Mouse (Mus musculus): Measurements from ENCODE around the gene Bpgm. TPM values are rescaled to one million over a fixed set of nuclear protein-coding genes. Genes with fewer than 3 reads are reported as not detected.

The Bpgm gene
- total RNA-seq, 2 experiments from 2014 or later, result 43.2 to 49.5 TPM

DNA sequence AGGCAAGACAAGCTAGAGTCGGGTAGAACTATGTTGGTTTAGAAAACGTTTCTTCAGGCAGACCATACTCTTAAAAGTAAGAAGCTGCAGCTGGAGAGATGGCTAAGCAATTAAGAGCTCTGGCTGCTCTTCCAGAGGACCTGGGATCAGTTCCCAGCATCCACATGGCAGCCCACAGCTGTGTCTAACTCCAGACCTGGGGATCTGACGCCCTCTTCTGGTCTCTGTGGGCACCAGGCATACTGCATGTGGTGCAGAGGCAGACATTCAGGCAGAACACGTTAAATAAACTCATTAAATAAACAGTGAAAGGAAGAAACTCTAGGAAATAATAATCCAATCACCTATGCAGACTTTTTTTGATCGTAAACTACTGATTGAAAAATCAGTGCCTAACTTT, 7.4 kb downstream of the Bpgm start:
- no peak for DNase-seq (ENCODE audit: low spot score in 2 of 2)

DNA sequence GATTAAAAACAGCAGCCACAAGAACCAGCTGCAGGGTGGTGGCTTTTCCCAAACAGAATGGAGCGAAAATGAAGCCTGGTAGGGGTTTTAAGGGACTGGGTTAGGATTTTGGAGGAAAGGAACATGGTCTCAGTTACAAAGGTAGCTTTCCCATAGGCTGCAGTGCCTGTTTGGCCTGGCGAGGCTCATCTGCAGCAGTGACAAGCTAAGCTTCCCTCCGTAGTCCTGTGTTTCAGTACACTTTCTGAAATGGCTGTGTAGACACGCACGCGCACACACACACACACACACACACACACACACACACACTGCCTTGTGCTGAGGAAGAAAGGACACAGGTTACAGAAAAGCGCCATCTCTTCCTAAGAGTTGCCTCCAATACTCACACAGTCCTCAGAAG, 7.8 kb downstream of the Bpgm start:
- DNase-seq (ENCODE audit: low spot score in 2 of 2), result no peak

DNA sequence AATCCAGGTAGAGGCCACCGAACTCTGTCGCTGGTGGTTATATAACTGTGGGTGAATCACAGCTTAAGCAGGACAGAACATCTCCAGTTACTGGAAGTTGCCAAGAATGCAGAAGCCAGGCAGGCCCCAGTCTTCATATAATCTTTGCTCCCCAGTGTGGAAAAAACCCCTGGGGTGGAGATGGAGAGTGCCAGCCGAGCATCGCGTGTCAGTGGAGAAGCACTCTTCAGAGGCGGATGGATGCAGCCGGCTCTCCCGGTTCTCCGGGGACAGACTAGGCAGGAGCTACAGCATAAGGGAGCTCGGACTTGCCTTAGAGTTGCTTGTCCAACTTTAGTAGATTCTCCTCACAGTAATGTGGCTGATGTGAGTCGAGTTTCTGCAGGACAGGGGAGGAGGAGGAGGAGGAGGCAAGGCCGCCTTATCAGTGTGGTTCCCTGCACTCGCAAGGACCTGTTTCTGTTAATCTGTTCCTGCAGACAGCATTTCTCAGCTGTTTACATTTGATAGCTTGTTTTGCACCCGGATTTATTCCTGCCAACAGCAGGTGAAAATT, 10.1 kb downstream of the Bpgm start:
- DNase-seq (ENCODE audit: low spot score in 2 of 2), result no peak

DNA sequence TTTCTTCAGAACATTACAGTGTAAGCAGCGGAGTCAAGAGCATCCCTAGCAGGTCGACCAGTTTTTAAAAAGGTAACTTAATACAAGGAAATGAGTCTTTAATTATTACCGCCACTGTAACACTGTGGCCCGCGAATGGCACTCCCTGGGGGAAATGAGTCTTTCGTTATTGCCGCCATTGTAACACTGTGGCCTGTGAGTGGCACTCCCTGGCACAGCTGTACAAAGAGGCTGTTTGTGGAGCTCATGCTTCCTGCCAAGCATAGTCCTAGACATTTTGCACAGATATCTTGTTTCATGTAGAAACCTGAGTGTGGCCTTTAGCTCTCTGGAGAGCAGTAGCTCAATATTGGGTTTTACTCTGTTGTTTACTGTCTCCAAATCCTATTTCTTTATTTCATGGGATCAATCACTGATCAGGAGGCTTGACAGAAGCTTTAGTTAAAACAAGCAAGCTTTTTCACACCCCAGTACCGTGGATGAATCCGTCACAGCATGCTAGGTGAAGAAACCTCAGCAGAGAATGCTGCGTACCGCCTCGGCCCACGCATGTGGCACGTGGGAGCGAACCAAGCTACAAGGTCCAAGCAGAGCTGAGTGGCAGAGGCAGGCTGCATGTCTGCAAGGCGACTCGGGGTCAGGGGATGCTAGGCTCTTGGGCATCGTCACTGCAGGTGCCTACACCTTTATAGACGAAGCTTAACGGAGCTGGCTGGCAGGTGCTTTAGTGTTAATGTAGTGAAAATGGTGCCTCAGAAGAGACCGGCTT, 17.5 kb downstream of the Bpgm start:
- DNase-seq (ENCODE audit: low spot score in 2 of 2), result no peak

DNA sequence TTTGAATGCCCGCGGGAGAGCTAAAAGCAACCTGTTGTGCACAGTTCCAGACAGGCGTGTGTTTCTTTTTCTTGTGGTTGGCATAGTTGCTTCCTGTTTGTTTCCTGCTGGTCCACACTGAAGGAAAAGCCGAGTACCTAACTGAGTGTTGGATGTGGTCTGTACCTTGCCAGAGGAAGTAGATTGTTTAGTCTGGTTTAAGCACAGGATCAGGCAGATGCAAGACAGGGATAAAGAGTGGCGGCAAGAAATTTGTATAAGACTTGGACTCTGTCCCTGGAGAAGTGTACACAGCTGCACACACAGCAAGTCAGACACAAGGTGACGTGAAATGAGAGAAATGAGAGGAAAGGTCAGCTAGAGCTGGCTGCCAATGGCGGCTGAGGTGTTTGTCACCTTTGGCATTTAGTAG, 19.1 kb downstream of the Bpgm start:
- no peak for DNase-seq (ENCODE audit: low spot score in 2 of 2)

DNA sequence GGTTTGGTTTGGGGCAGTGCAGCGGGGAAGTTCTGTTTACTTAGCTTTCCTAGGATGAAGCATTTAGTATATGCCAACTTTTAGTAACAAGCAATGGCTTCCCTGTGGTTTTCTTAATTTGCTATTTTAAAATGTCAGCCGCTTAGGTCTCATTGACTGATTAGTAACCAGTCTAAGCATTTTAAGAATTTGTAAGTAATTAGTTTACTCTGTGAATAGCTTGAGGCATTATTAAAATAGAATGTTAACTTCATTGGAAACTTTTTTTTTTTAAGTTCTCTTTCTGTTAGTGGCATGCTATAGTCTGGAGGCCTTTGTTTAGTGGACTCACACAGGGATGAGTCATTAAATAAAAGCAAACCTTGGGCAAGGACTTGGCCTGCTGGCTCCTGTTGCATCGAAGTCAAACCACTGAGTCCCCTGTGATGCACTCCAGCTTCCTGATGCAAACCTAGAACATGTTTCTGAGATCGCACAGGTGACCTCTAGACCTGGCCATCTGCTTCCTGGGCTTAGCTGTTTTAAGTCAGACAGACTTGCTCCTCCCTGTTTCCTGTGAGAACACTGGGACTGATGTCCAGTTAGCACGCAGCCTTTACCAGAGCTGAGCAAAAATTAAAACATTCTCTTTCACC, 22.1 kb downstream of the Bpgm start:
- DNase-seq (ENCODE audit: low spot score in 2 of 2), result no peak

DNA sequence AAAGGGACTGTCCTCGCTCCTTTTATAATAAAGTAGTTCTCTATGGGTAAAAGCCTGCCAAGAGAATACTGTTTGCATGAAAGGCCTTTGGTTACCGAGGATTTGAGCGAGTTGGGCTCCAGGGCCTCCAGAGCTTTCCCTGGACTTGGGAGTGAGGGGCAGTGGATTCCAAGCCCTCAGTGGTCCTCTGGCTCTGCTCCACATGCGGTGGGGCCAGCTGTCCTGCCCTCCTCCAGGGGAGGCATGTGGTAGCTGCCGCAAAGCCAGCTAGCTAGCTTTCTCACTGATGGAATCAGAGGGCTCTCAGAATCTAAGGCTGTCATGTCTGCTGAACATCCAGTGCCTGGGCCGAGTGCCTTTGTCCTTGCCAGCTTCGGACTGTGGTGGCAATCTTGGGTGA, 26.3 kb downstream of the Bpgm start:
- DNase-seq (ENCODE audit: low spot score in 2 of 2), result no peak

DNA sequence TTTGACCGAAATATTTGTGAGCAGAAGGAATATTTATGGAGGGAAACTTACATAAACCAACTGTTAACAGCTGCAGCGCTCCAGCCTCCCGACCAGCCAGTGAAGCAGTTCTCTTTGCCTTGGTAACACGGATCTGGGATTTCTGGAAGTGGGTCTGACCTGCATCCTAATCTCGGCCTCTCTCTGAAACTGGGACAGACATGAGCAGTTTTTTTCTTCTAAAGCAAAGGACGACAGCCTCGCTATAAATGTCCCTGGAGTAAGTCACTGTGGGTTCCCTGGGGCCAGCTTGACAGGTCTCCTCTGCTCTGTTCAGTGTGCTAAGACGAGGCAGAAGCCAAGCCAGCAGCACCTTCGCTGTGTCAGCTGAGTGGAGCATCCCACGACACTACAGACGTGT, 29.9 kb downstream of the Bpgm start:
- no peak for DNase-seq (ENCODE audit: low spot score in 2 of 2)

DNA sequence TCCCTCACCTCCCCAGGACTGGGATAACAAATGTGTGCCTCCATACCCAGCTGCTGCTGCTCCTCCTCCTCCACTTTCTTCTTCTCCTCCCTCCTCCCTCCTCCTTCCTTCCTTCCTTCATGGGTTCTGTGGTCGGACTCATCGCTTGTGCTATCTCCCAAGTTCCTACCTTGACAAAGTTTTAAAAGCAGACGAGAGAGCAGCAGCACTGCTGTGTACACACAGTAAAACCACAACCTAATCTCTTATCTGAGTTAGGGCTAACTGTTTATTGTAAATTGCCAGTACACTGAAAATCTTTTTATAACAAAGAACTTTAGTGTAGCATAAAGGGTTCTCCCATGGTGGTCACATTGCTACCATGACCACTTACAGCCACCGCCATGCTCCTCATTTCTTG, 31.6 kb downstream of the Bpgm start:
- DNase-seq (ENCODE audit: low spot score in 2 of 2), result no peak

DNA sequence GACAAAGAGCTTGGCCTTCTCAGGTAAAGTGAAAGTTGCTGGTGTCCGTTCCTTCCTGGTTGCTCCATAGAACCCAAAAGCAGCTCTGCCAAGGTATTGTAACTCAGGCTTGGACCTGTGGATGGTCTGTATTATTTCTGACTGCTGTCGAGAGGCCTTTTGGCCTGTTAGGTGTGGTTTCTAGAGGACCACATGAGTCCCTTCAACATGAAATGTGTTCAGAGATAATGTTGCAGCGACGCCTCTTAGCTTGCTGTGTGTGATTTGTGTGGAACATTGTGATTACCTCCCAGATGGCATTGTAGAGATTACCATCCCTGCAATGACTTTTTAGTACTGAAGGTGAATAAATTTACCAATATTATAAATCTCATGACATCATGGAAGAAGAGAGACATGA, 32.0 kb downstream of the Bpgm start:
- DNase-seq (ENCODE audit: low spot score in 2 of 2), result no peak

DNA sequence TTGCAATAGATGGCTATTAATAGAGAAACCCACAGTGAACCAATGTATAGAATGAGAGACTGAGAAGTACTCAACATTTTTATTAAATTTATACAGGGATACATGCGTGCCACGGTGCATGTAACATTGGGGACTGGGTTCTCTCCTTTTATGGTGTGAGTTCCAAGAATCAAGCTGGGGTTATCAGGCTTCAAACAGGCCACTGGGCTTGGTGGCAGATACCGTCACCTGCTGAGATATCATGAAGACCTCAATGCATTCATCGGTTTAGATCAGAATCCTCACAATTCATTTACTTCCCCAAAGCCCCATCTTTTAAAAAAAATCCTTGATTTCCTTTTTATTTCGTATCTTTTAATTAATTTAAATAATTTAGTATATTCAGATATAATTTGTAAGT, 34.3 kb downstream of the Bpgm start:
- DNase-seq (ENCODE audit: low spot score in 2 of 2), result no peak

DNA sequence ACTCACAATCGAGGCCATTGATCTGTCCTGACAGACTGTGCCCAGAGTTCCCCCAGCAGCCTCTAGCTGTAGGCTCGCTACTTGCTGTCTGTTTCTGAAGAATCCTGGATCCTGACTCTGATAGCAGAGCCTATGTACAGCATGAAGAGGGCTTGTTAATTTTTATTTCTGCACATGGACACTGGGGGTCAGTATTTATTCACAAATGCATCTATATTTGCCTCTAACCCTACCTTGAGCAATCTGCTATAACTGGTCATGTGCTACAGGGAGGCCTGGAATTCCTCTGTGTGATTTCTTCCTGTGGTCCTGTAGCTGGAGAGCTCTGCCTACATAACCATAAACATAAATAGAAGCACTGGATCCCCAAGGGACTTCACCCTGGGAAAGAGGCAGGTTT, 35.4 kb downstream of the Bpgm start:
- DNase-seq (ENCODE audit: low spot score in 2 of 2), result no peak

DNA sequence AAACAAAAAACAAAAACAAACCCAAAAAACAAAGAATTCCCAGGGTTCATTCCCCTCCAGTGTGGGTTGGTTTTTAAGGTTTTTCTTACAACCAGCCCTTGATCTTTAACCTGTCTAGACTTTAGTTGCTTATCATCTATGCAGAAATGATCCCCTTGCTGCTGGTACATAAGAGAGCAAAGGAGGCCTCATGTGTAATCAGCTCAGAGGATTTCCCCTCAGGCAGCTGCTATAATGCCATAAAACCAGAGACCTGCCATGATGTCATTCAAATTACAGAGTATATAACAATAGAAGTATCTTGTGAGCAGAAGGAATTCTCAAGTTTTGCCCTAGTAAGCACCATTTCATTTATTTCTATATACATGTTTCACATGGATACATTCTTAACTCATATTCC, 36.7 kb downstream of the Bpgm start:
- DNase-seq (ENCODE audit: low spot score in 2 of 2), result no peak

DNA sequence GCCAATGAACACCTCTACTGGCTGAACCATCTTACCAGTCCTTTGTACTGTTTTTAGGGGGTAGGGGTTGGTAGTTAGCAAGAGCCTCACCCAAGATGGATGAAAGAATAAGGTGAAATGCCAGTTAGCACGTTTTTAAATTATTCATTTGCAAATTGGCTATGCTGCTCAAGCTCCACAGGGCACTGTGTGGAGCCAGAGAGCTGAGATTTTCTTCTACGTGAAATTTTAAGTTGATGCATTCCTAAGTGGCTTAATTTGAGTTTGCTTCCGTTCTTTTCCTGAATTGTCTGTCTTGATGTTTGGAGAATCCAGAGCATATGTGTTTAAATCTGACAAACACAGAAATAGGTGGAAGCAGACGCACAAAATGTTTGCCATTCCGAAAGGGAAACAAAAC, 38.6 kb downstream of the Bpgm start:
- DNase-seq (ENCODE audit: low spot score in 2 of 2), result no peak

DNA sequence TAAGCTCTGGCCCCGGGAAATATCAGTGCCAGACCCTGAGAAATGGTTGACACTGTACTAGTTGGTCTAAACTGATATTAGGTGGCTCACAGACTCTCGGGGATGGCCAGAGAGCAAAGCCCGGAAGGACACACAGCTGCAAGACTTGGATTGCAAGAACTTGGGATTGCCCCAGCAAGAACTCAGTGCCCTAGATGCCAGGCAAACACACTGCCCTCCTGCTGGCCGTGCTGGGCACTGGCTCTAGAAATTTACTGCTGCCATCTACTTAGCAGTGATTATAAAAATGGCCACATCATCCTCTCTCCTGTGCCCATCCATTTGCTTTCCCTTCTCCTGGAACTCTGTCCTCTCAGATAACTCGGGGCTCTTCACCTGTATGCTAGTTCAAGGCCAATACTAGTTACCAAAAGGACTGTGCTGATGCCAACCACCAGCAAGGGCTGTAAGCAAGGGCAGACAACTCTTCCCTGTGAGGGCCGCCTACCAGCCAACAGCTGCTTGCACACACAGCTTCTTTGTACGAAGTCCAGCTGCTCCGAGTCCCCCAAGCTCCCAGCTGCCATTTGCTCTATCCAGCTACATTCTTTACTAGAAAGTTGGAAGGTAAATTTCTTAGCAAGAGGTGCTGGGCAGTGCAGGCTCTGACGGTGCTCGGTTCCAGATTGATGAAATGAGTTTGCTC, 39.2 kb downstream of the Bpgm start:
- no peak for DNase-seq (ENCODE audit: low spot score in 2 of 2)

DNA sequence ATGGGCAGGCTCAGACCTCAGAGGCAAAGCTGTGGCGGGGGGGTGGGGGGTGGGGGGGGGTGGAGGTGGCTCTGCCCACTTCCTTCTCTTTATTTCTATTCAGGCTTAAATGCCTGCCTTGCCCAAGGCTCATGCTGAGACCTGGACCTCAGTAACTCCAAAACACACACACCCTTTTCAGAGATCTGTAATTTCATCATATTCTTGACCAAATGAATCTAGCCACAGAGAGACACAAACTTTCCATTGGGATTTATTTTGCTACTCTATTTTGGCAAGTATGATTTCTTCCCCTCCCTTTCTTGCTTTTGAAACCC, 39.7 kb downstream of the Bpgm start:
- DNase-seq (ENCODE audit: low spot score in 2 of 2), result no peak

DNA sequence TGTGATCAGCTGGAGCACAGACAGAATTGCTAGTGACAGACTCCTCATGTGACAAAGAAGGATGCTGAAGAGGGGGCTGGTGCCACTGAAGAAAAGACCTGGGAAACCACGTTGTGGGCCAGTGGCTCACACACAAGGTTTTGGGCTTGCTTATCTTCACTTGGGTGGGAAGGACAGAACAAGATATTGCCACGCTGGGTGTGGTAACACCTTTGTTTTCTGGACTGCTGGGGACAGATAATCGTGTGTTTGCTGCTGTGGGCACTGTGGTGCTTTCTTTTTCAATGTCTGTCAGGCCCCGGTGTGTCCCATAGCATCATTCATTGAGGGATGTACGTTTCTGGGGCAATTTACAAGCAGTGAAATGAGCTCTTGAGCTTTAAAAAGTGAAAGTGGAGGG, 41.7 kb downstream of the Bpgm start:
- DNase-seq (ENCODE audit: low spot score in 2 of 2), result no peak

DNA sequence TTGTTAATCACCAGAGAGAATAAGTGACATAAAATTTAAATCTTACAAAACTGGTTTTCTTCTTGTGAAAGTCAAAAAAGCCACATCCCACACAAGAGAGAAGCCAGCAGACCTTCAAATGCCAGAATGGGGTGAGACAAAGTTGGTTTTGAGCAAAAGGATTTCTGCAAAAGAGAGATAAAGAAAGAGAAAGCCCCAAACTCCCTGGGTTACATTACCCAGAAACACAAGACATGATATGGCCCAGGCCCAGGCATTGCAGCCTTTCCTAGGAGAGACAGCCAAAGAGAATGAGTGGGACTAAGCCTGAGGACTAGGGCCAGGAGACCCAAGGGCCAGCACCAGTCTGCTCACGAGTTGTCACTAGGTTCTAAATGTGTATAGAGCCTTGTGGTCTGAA, 43.1 kb downstream of the Bpgm start:
- no peak for DNase-seq (ENCODE audit: low spot score in 2 of 2)

DNA sequence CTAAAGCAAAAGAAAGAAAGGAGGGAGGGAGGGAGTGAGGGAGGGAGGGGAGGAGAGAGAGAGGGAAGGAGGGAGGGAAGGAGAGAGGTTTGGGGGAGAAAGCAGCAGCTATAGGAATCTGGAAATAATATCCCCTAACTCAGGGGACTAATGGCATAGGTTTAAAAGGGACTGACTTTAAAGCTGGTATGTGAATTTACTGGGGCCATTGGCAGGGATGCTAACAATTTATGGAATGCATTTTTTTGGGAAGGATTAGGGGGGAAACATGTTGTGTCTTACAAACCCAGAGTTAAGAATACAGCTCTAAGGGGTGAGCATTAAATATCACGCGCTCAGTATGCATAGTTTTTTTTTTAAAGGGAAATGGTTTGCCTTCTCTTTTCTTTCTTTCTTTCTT, 44.5 kb downstream of the Bpgm start:
- no peak for DNase-seq (ENCODE audit: low spot score in 2 of 2)

DNA sequence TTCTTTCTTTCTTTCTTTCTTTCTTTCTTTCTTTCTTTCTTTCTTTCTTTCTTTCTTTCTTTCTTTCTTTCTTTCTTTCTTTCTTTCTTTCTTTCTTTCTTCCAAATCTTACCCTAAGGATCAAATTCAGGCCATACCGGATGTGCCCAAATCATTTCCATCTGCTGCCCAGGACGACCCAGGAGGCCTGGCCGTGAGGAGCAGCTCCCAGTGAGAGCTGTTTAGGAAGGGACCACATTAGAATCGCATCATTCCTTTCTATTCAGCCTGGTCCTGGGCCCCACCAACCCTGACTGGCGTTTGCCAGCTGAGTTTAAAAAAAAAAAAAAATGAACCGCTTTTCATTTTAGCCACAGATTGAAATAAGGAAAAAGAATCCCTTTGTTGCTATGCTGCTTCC, 44.9 kb downstream of the Bpgm start:
- no peak for DNase-seq (ENCODE audit: low spot score in 2 of 2)

DNA sequence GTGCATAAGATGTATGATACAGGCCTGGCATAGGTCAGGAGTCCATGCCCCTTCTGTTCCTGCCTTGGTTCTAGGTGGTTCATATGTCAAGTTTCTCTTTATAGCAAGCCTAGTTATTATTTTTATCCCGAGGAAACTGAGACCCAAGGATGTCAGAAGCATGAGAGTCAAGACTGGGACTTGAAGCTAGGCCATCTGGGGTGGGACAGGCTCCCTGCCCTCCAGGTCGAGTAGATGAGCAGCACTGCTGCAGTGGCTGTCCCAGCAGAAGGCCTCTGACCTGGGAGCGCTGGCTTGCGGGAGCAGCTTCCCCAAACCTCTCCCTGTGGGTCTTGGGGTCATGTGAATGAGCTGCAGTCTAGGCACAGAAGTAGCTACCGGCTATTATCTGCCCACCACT, 47.5 kb downstream of the Bpgm start:
- DNase-seq (ENCODE audit: low spot score in 2 of 2), result no peak

DNA sequence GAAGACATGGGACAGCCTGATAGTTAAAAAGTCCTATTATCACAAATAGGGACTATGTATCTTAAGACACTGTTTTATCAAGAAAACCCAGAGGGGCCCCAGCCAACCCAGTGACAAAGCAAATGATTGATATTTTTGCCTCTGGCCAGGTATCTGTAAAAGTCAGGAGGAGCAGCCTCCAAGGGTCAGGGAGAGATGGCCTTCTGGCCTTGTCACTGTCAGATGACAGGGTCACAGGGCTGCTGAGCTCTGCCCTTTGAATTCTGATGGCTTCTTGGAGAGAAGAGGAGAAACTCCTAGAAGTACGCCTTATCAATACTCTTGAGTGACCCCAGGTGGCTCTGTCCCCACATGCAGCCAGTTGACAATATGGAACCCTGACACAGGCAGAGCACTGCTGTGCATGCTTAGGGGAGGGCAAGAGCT, 49.5 kb downstream of the Bpgm start:
- no peak for DNase-seq (ENCODE audit: low spot score in 2 of 2)

DNA sequence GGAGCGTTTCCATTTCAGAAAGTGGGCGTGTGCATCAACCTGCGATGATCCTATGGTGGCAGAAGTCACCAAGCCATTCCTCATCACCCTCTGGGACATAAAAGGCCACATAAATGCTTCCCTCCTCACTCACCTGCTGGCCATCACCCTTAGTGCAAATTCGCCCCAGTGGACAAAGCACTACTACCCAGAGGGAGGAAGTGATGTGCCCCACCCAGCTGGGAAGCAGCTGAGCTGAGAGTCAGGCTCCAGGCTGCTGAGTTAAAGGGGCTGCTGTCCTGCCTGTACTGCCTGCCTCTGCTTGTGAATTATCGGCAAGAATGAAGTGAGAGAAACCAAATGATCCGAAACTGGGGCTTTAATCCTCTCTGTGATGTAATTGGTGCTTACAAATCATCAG, 49.9 kb downstream of the Bpgm start:
- no peak for DNase-seq (ENCODE audit: low spot score in 2 of 2)

All from adrenal gland, postnatal 4 days (tissue).